In genomic region chr12:7192591-7192990, GRCm38 (mm10) we compare ENCODE assay signal across 28 mouse cellular contexts.
"Had no signal": no experiment of that assay in that cellular context is flagged by ENCODE, and none has a peak within 500 bp of the region (broad histone marks: within the 10 kb centered on the region; RNA-seq: fewer than 3 reads in every experiment).

No protein-coding gene starts in this region.

- DNase-seq: gastrocnemius, adult 2 months; gastrocnemius, postnatal 10 days; gastrocnemius, postnatal 25 days; heart, adult 18-20 months; heart, postnatal 10 days; heart, postnatal 4 days; kidney, adult 18-20 months; kidney, adult 8-10 months; kidney, postnatal 10 days; kidney, postnatal 25 days; kidney, postnatal 4 days; liver; liver, embryonic 13.5 days had no signal

- H3K4me1 ChIP-seq: heart, embryonic 12.5 days; hindbrain, embryonic 10.5 days; hindbrain, embryonic 12.5 days; intestine, embryonic 15.5 days; limb, embryonic 10.5 days; limb, embryonic 12.5 days; liver, embryonic 13.5 days; liver, embryonic 15.5 days had no signal

- H3K27me3 ChIP-seq: heart, embryonic 12.5 days; hindbrain, embryonic 12.5 days; intestine, embryonic 15.5 days; limb, embryonic 12.5 days; liver, embryonic 13.5 days; liver, embryonic 15.5 days had no signal

- ATAC-seq: hindbrain, embryonic 16.5 days; inflammation-experienced regulatory T-cells, adult 6 months; intestine, embryonic 15.5 days; intestine, postnatal 0 days had no signal

- H3K27ac ChIP-seq: gastrocnemius, adult 2 months; heart, embryonic 10.5 days; hindbrain, embryonic 10.5 days; hindbrain, embryonic 12.5 days; hindbrain, embryonic 14.5 days; intestine, embryonic 15.5 days; layer of hippocampus, adult 2 months; left cerebral cortex, adult 2 months; limb, embryonic 10.5 days; limb, embryonic 12.5 days; liver, embryonic 13.5 days; liver, embryonic 15.5 days had no signal

- H3K9me3 ChIP-seq: heart, embryonic 10.5 days; heart, embryonic 12.5 days; hindbrain, embryonic 10.5 days; hindbrain, embryonic 12.5 days; intestine, embryonic 15.5 days; limb, embryonic 10.5 days; limb, embryonic 12.5 days; liver, embryonic 15.5 days had no signal

- H3K4me3 ChIP-seq: gastrocnemius, adult 2 months; heart, embryonic 10.5 days; heart, embryonic 12.5 days; hindbrain, embryonic 10.5 days; hindbrain, embryonic 12.5 days; intestine, embryonic 15.5 days; layer of hippocampus, adult 2 months; left cerebral cortex, adult 2 months; limb, embryonic 10.5 days; limb, embryonic 12.5 days; liver, embryonic 13.5 days; liver, embryonic 15.5 days had no signal

- H3K9ac ChIP-seq: heart, embryonic 12.5 days; hindbrain, embryonic 12.5 days; hindbrain, embryonic 14.5 days; intestine, embryonic 15.5 days; limb, embryonic 12.5 days; liver, embryonic 13.5 days; liver, embryonic 15.5 days had no signal

- H3K4me2 ChIP-seq: heart, embryonic 12.5 days; hindbrain, embryonic 12.5 days; hindbrain, embryonic 14.5 days; intestine, embryonic 15.5 days; limb, embryonic 12.5 days; liver, embryonic 11.5 days; liver, embryonic 13.5 days; liver, embryonic 15.5 days had no signal

- H3K36me3 ChIP-seq: heart, embryonic 10.5 days; heart, embryonic 12.5 days; hindbrain, embryonic 10.5 days; hindbrain, embryonic 12.5 days; intestine, embryonic 15.5 days; limb, embryonic 10.5 days; limb, embryonic 12.5 days; liver, embryonic 13.5 days; liver, embryonic 15.5 days had no signal
